Mouse (Mus musculus) frontal cortex, postnatal 14 days (tissue): Measurements from ENCODE around the gene Gm21732.
"Not testable (repeated sequence)": the region's sequence is repeated elsewhere in the genome, so short reads cannot be mapped to it uniquely, and the experiment has no call there.

Experiments used
- DNase-seq, 2 experiments: peaks; one replicate each; pipeline ENCODE4 v3.0.0; 2022; ENCODE audit warnings: low spot score in 2 of 2

Gm21732 gene

DNA sequence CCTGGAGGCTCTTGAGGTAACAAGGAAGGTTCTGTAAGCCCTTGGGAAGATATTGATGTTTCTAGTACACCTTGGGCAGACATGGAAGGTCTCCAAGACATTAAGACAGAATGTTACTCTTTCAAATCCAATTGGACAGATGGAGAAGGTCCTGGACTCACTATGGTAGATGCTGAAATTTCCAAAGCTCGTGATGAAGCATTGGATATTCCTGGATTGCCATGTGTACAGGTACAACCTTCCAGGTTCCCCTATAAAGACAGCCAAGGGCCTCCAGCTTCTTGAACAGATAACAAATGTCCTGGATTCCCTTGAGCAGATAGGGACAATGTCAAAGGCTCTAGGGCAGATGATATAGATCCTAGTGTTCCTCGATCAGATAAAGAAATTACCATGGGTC, at the start of gene Gm21732:
Gm21732 (minus strand) TSS at position 101 of the 400 bp plus-strand sequence.
- not testable (repeated sequence) for DNase-seq
